ENCODE assay signal across 26 mouse cellular contexts in the genomic region with DNA sequence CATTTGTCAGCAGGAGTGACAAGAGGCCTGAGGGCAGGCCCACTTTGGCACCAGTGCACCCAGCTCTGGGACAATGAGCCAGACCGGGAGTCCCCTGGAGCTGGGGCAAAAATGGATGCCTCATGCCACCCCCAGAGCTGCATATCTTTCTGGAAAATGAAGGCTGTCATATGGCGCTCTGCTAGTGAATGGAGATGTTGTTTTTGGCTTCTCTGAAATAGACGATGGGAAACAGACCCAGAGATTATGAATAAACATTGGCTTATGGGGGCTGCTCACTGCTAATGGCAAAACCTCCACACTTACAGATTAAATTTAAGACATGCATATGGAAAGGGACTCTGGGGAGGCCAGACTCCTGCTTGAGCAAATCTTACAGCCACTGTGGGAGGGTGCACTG.
DNase-seq lines count a peak whose midpoint lies in the region; ATAC-seq and TF ChIP-seq lines count a peak whose summit lies in the region.
"Had no signal": no experiment of that assay in that cellular context is flagged by ENCODE, and none has a peak within 500 bp of the region (broad histone marks: within the 10 kb centered on the region; RNA-seq: fewer than 3 reads in every experiment).

No protein-coding gene starts in this region.

- H3K4me1 ChIP-seq in forebrain, postnatal 0 days (ENCODE audit: insufficient read depth): peaks cover 12% of the 10 kb centered on the region; the same call in 1 of the 2 replicates
- H3K4me1 ChIP-seq in forebrain, embryonic 13.5 days: no peaks in the 10 kb centered on the region

- no peak overlapping the region for H3K4me3 ChIP-seq in forebrain, postnatal 0 days (ENCODE audit: low read depth, low read length)
- no peak overlapping the region for H3K4me3 ChIP-seq in forebrain, embryonic 13.5 days
- H3K4me3 ChIP-seq: heart, embryonic 10.5 days; hindbrain, embryonic 15.5 days had no signal

- TF ChIP-seq CTCF in forebrain, postnatal 0 days (IDR thresholded peaks at IDR 0.05; ENCODE audit: low read depth): no peak

- WGBS in forebrain, postnatal 0 days: 45% methylated on average over 3 of the region's 3 CpGs
- 72% methylated on average over 3 of the region's 3 CpGs for WGBS in forebrain, embryonic 13.5 days

- no peaks in the 10 kb centered on the region for H3K9me3 ChIP-seq in forebrain, postnatal 0 days (ENCODE audit: low read length)
- H3K9me3 ChIP-seq in forebrain, embryonic 13.5 days (replicated peaks): no peaks in the 10 kb centered on the region
- H3K9me3 ChIP-seq: heart, embryonic 10.5 days; hindbrain, embryonic 15.5 days had no signal

- H3K36me3 ChIP-seq in forebrain, postnatal 0 days (ENCODE audit: insufficient read depth): no peaks in the 10 kb centered on the region
- no peaks in the 10 kb centered on the region for H3K36me3 ChIP-seq in forebrain, embryonic 13.5 days (ENCODE audit: poor library complexity, severe bottlenecking)
- H3K36me3 ChIP-seq: heart, embryonic 10.5 days; hindbrain, embryonic 15.5 days had no signal

- H3K4me2 ChIP-seq in forebrain, postnatal 0 days (ENCODE audit: low read depth): no peak overlapping the region
- no peak overlapping the region for H3K4me2 ChIP-seq in forebrain, embryonic 13.5 days
- H3K4me2 ChIP-seq: hindbrain, embryonic 15.5 days; lung, embryonic 14.5 days had no signal

- no peak overlapping the region for H3K9ac ChIP-seq in forebrain, postnatal 0 days
- no peak overlapping the region for H3K9ac ChIP-seq in forebrain, embryonic 13.5 days
- H3K9ac ChIP-seq: hindbrain, embryonic 15.5 days; liver, embryonic 14.5 days; lung, embryonic 14.5 days had no signal

- ATAC-seq in forebrain, postnatal 0 days: peak; percentile 70
- no peak for ATAC-seq in forebrain, embryonic 13.5 days
- ATAC-seq: activated CD4-positive, CD25-positive, alpha-beta regulatory T cell, adult 4 months had no signal

- peak; percentile 58 for DNase-seq in forebrain, postnatal 0 days
- peak; percentile 30 for DNase-seq in layer of hippocampus, adult 11-12 months (ENCODE audit: low spot score)
- DNase-seq in layer of hippocampus, postnatal 25 days (ENCODE audit: extremely low spot score in 1 of 2, low spot score in 1 of 2): no peak
- DNase-seq in right cerebral cortex, postnatal 10 days (ENCODE audit: low spot score in 2 of 2): peak; percentile 49 to 68
- DNase-seq in right cerebral cortex, adult 2 months (ENCODE audit: low spot score in 2 of 2): no peak
- peak; percentile 58 for DNase-seq in layer of hippocampus, adult 9-11 months
- DNase-seq in kidney, adult 18-20 months: no peak
- DNase-seq: adrenal gland, adult 2 months; adrenal gland, postnatal 36 days; B cell, adult 2 months; cerebellum, adult 2 months; cerebellum, postnatal 14 days; gastrocnemius, postnatal 14 days; heart, postnatal 10 days; kidney, adult 2 months; kidney, postnatal 36 days; liver; lung, embryonic 14.5 days; lung, postnatal 14 days; midbrain, embryonic 14.5 days; thymus, postnatal 4 days had no signal

- H3K27ac ChIP-seq in forebrain, postnatal 0 days (ENCODE audit: low read depth, low read length): peak overlapping the region; percentile 9
- no peak overlapping the region for H3K27ac ChIP-seq in forebrain, embryonic 13.5 days
- H3K27ac ChIP-seq: heart, embryonic 10.5 days; hindbrain, embryonic 15.5 days; liver, embryonic 14.5 days had no signal

- H3K27me3 ChIP-seq in forebrain, postnatal 0 days (ENCODE audit: insufficient read depth, low read length): no peaks in the 10 kb centered on the region
- H3K27me3 ChIP-seq in forebrain, embryonic 13.5 days: no peaks in the 10 kb centered on the region
- H3K27me3 ChIP-seq: hindbrain, embryonic 15.5 days had no signal

Comparison
In these comparisons a context has a peak if more than half of its experiments do, and no peak if none do; other contexts are left out.
1. DNase-seq: peak in forebrain, postnatal 0 days (single experiment), layer of hippocampus, adult 11-12 months (single experiment), right cerebral cortex, postnatal 10 days (2 of 2) and layer of hippocampus, adult 9-11 months (single experiment); none in layer of hippocampus, postnatal 25 days (0 of 2), right cerebral cortex, adult 2 months (0 of 2) and kidney, adult 18-20 months (single experiment).